Mouse (Mus musculus): Measurements from ENCODE around the gene Hadha.

GRCm38 (mm10) chr5:30111126-30111525, 43.8 kb downstream of the Hadha start:
- no peak for TF ChIP-seq POLR2A (IDR thresholded peaks at IDR 0.05; ENCODE audit: extremely low read depth, insufficient read depth, low read length)
- TF ChIP-seq CTCF (IDR thresholded peaks at IDR 0.05; ENCODE audit: extremely low read depth, insufficient read depth, low read length) = no peak
